ENCODE assay signal across 9 mouse cellular contexts in genomic region chr2:158711929-158712751, GRCm38 (mm10). TPM values are rescaled to one million over a fixed set of nuclear protein-coding genes. Genes with fewer than 3 reads are reported as not detected.
A peak's percentile ranks its signal among the peaks of the same experiment; 100 is the strongest.
DNase-seq lines count a peak whose midpoint lies in the region; ATAC-seq lines count a peak whose summit lies in the region.
"Had no signal": no experiment of that assay in that cellular context is flagged by ENCODE, and none has a peak within 500 bp of the region (broad histone marks: within the 10 kb centered on the region; RNA-seq: fewer than 3 reads in every experiment).

No protein-coding gene starts in this region.

- ATAC-seq in heart, embryonic 13.5 days (ENCODE audit: extremely low read depth, insufficient number of reproducible peaks, low FRiP score, low TSS enrichment), result no peak
- peak; percentile 65 for ATAC-seq in forebrain, embryonic 13.5 days

- peak overlapping the region; percentile 9; the same call in 1 of the 2 replicates for H3K27ac ChIP-seq in heart, embryonic 13.5 days (replicated peaks)
- H3K27ac ChIP-seq in forebrain, embryonic 13.5 days, result peak overlapping the region; percentile 2; the same call in 1 of the 2 replicates
- H3K27ac ChIP-seq in midbrain, embryonic 10.5 days (replicated peaks), result peak overlapping the region; percentile 67; the same call in 1 of the 2 replicates
- H3K27ac ChIP-seq: lung, embryonic 15.5 days had no signal

- no peak overlapping the region for H3K9ac ChIP-seq in heart, embryonic 13.5 days
- no peak overlapping the region for H3K9ac ChIP-seq in forebrain, embryonic 13.5 days
- H3K9ac ChIP-seq: lung, embryonic 15.5 days had no signal

- H3K4me3 ChIP-seq in heart, embryonic 13.5 days, result no peak overlapping the region
- no peak overlapping the region for H3K4me3 ChIP-seq in forebrain, embryonic 13.5 days
- H3K4me3 ChIP-seq in midbrain, embryonic 10.5 days, result no peak overlapping the region
- H3K4me3 ChIP-seq: lung, embryonic 15.5 days had no signal

- peak overlapping the region; percentile 14; the same call in 1 of the 2 replicates for H3K4me2 ChIP-seq in heart, embryonic 13.5 days
- peak overlapping the region; percentile 17; the same call in 1 of the 2 replicates for H3K4me2 ChIP-seq in forebrain, embryonic 13.5 days
- H3K4me2 ChIP-seq: lung, embryonic 15.5 days had no signal

- DNase-seq in heart, adult 18-20 months, result no peak
- peak; percentile 40 for DNase-seq in R1 (ENCODE audit: low read depth, low spot score)
- DNase-seq in midbrain, embryonic 10.5 days (ENCODE audit: low spot score), result no peak
- peak; percentile 80 for DNase-seq in testis, postnatal 10 days (ENCODE audit: low spot score)
- no peak for DNase-seq in spleen, postnatal 4 days (ENCODE audit: low spot score in 2 of 2)
- DNase-seq in gastrocnemius, postnatal 36 days, result no peak

- no peaks in the 10 kb centered on the region for H3K36me3 ChIP-seq in heart, embryonic 13.5 days
- no peaks in the 10 kb centered on the region for H3K36me3 ChIP-seq in forebrain, embryonic 13.5 days (ENCODE audit: poor library complexity, severe bottlenecking)
- no peaks in the 10 kb centered on the region for H3K36me3 ChIP-seq in midbrain, embryonic 10.5 days
- H3K36me3 ChIP-seq: lung, embryonic 15.5 days had no signal

- no peaks in the 10 kb centered on the region for H3K9me3 ChIP-seq in heart, embryonic 13.5 days
- no peaks in the 10 kb centered on the region for H3K9me3 ChIP-seq in forebrain, embryonic 13.5 days (replicated peaks)
- no peaks in the 10 kb centered on the region for H3K9me3 ChIP-seq in midbrain, embryonic 10.5 days (replicated peaks)
- H3K9me3 ChIP-seq: lung, embryonic 15.5 days had no signal

- 31% methylated on average over 12 of the region's 12 CpGs for WGBS in heart, embryonic 13.5 days
- WGBS in forebrain, embryonic 13.5 days, result 23% methylated on average over 12 of the region's 12 CpGs
- 56% methylated on average over 12 of the region's 12 CpGs for WGBS in midbrain, embryonic 10.5 days

- peaks cover 26% of the 10 kb centered on the region for H3K4me1 ChIP-seq in heart, embryonic 13.5 days
- H3K4me1 ChIP-seq in forebrain, embryonic 13.5 days, result peaks cover 23% of the 10 kb centered on the region
- peaks cover 23% of the 10 kb centered on the region for H3K4me1 ChIP-seq in midbrain, embryonic 10.5 days

- no peaks in the 10 kb centered on the region; the same call in 1 of the 2 replicates for H3K27me3 ChIP-seq in heart, embryonic 13.5 days (replicated peaks)
- no peaks in the 10 kb centered on the region for H3K27me3 ChIP-seq in forebrain, embryonic 13.5 days
- no peaks in the 10 kb centered on the region for H3K27me3 ChIP-seq in midbrain, embryonic 10.5 days (ENCODE audit: low read depth, poor library complexity, severe bottlenecking)
- H3K27me3 ChIP-seq: lung, embryonic 15.5 days had no signal

- intact Hi-C loops in gastrocnemius, postnatal 36 days (cut with DNase I), result no loop called here

RNA-seq across cellular contexts. Expression of gene Ppp1r16b, which starts 46.9 kb away (rescaled TPM):
- 4.5 and 4.9 TPM in 2 replicates for polyA plus RNA-seq in heart, embryonic 13.5 days (2015; fragmentation: Nextera tagmentation; extraction: Ambion mirVana)
- total RNA-seq in heart, adult 18-20 months (2021), result 10 to 100 TPM; 11.6 to 16.1 TPM
- 7.8 and 8.4 TPM in 2 replicates for polyA plus RNA-seq in forebrain, embryonic 13.5 days (2015; fragmentation: Nextera tagmentation; extraction: Ambion mirVana)
- 3.6 and 3.7 TPM in 2 replicates for polyA plus RNA-seq in midbrain, embryonic 10.5 days (2016; fragmentation: Nextera tagmentation; extraction: Ambion mirVana)
- 1 to 10 TPM; 3.5 to 3.6 TPM for total RNA-seq in gastrocnemius, postnatal 36 days (2021)

RNA-seq across cellular contexts. Expression of gene Fam83d, which starts 55.8 kb away (rescaled TPM):
- 56.7 and 56.9 TPM in 2 replicates for polyA plus RNA-seq in heart, embryonic 13.5 days (2015; fragmentation: Nextera tagmentation; extraction: Ambion mirVana)
- total RNA-seq in heart, adult 18-20 months (2021), result under 1 TPM; 0.44 to 0.89 TPM
- polyA plus RNA-seq in forebrain, embryonic 13.5 days (2015; fragmentation: Nextera tagmentation; extraction: Ambion mirVana), result 38.7 and 39.9 TPM in 2 replicates
- 54.4 and 55.8 TPM in 2 replicates for polyA plus RNA-seq in midbrain, embryonic 10.5 days (2016; fragmentation: Nextera tagmentation; extraction: Ambion mirVana)
- 1 to 10 TPM; 1.1 to 1.7 TPM for total RNA-seq in gastrocnemius, postnatal 36 days (2021)

Comparison
In these comparisons a context has a peak if more than half of its experiments do, and no peak if none do; other contexts are left out.
1. H3K27ac ChIP-seq: peak in every context shown above with its lines; median percentile 67 in midbrain, embryonic 10.5 days; 9 in heart, embryonic 13.5 days; 2 in forebrain, embryonic 13.5 days.
2. DNase-seq: peak in R1 (single experiment) and testis, postnatal 10 days (single experiment); none in heart, adult 18-20 months (0 of 2), midbrain, embryonic 10.5 days (single experiment), spleen, postnatal 4 days (0 of 2) and gastrocnemius, postnatal 36 days (0 of 2).